Mouse (Mus musculus) brain, embryonic 14.5 days (tissue): ENCODE results near the gene Trp53rkb. TPM values are rescaled to one million over a fixed set of nuclear protein-coding genes. Genes with fewer than 3 reads are reported as not detected.

ENCODE experiments used
- DNase-seq: peaks from one replicate; pipeline ENCODE4 v3.0.0-alpha.2; 2011; ENCODE audit warnings: low read depth
- CTCF ChIP-seq: fragments of 200-500 bp; IDR thresholded peaks from 2 replicates; pipeline ENCODE4 v1.5.1; 2012; ENCODE audit warnings: inconsistent platforms, mild to moderate bottlenecking, moderate library complexity, borderline replicate concordance; ENCODE audit not compliant: insufficient read depth, insufficient read length; ENCODE audit errors: extremely low read depth
- POLR2A ChIP-seq: fragments of 200-500 bp; IDR thresholded peaks from 2 replicates; pipeline ENCODE4 v1.6.1; 2012; ENCODE audit warnings: mild to moderate bottlenecking, inconsistent platforms, borderline replicate concordance; ENCODE audit not compliant: poor library complexity, insufficient read depth, insufficient read length, severe bottlenecking; ENCODE audit errors: extremely low read depth
- polyA plus RNA-seq: library from polyadenylated mRNA; depleted of rRNA; stranded (reverse); fragments of >200 nt; gene quantifications from 2 replicates; pipeline ENCODE4 v1.2.3, GENCODE M21; 2012

The Trp53rkb gene
- polyA plus RNA-seq, 1 experiment, result 10.1 TPM

DNA sequence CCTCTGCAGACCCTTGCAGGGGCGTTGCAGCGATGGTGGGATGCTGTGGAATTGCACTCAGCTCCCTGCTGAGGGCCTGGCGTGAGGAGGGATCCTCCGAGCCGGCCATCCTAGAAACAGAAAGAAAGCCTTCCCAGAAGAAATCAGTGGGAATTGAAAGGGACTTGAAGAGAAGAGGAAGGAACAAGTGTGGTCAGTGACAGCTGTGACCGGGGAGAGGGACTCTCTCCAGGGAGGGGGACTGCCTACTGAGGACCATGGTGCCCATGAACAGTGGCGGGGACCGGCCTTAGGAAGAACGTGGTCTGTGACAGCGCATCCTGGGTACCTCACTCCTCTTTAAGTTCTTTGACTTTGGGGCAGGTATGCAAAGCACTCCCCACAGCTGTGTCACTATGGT is 18.7 kb upstream of the Trp53rkb start:
- TF ChIP-seq POLR2A, result no peak
- TF ChIP-seq CTCF, result no peak
- DNase-seq, result no peak

- no peak for DNase-seq
- TF ChIP-seq CTCF, result no peak
- TF ChIP-seq POLR2A, result no peak
These were observed 18.1 kb upstream of the Trp53rkb start for GRCm38 (mm10) chr2:166774275-166774674.

DNA sequence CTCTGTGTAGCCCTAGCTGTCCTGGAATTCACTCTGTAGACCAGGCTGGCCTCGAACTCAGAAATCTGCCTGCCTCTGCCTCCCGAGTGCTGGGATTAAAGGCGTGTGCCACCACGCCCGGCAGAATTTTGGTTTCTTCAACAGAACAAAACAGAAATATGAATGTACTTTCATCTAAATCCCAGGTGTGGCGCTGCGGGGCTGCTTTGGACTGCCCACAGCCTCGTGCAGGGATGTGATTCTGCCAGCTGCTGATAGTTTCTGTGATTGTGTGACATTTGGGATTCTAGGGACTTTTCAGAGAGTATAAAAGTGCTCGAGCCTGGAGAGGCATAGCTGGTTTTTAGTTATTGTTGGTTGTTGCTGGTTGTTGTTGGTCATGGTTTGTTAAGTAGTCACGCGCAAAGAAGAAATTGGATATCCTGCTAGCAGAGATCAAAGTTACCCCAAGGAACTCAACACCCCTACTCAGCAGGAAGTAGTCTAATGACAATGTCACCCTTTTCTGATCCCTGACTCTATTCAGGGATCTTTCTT is 16.9 kb upstream of the Trp53rkb start:
- TF ChIP-seq CTCF (no peak), POLR2A (no peak)
- no peak for DNase-seq

GRCm38 (mm10) chr2:166776272-166776671 is 16.1 kb upstream of the Trp53rkb start:
- TF ChIP-seq CTCF (peak; percentile 31; the same call in 1 of the 2 replicates), POLR2A (no peak)
- DNase-seq, result no peak

DNA sequence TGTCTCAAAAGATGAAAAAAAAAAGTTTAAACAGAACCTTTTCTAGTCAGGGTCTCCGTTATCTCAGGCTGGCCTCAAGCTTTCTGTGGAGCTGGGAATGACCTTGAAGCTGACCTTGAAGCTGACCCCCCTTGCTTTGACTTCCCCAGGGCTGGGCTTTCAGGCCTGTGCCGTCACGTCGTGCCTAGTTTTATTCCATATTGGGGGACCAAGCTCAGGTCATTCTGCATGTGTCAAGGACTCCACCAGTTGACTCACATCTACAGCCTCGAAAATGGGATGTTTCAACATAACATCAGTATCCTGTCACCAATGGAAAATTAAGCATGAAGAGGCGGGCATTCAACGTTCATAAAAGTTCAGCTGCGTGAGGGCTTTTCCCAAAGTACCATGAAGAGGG is 12.4 kb upstream of the Trp53rkb start:
- TF ChIP-seq CTCF (no peak), POLR2A (no peak)
- no peak for DNase-seq

DNA sequence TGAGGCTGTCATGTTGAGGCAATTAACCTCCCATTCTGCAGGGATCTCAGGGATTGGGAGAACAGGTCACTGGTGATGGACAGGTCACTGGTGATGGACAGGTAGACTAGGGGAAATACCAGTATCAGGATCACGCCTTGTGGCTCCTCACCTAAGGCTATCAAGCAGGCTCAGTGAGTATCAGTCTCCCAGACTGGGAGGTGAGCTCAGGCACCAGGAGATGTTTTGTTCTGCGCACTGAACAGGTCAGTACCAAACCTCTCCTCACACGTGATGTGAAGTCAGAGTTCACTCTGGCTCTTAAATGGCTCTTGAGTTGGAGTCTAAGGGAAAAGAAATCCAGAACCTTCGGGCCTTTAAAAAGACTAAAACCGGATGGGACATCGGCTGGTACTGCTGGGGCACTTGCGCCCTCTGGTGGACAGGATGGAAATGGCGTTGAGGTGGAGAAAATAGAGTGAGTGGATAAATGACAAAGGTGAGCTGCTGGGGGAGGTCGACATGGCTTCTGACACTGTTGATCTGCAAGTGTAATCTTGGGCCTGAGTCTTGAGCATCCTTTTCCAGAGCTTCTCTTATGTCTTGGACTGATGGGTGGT is 11.3 kb upstream of the Trp53rkb start:
- peak; percentile 95 for TF ChIP-seq CTCF
- no peak for TF ChIP-seq POLR2A
- peak; percentile 73 for DNase-seq

DNA sequence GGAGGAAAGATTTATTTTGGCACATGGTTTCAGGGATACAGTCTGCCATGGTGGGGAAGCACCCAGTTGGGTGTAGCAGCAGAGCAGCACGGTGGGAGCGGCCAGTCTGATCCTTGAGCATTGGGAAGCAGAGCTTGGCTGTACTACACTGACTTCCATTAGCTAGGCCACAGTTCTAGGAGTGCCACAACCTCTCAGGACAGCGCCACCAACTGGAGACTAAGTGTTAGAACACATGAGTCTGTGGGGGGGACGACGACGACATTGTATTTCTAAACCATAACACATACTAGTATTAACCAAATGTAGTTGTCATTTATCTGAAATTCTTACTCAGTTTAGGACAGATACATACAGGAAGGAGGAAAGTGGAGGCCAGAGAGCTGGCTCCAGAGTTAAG is 8.0 kb upstream of the Trp53rkb start:
- TF ChIP-seq CTCF (peak; percentile 35; the same call in 1 of the 2 replicates), POLR2A (no peak)
- no peak for DNase-seq

DNA sequence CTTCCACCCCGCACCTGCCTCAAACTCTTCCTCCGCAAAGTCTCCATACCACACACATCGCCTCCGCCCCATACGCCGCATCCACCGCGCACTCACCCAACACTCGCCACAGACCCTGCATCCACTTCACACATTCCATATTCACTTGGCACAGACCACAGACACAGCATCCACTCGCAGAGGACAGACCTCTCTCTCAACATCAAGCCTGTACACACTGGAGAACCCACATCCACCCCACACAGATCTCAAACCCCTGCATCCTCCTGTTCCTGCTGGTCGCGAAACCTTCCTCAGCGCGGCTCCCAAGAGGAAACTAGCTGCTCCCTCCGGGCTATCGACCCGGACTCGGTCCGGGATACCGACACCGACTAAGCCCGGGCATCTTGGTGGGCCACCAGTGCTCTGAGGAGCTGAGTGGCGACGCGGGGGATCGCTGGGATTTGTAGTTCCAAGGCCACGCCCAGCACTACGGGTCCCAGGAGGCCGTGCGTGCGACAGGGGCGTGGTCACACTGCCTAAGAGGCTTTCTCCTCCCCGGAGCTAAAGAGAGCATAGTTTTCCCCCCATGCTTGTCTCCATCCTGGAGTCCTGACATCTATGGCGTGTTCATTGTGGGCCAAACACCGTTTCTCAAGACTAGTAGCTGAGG is 5.9 kb upstream of the Trp53rkb start:
- TF ChIP-seq POLR2A (peak; percentile 30; the same call in 1 of the 2 replicates), CTCF (no peak)
- DNase-seq, result peak; percentile 98

- TF ChIP-seq POLR2A (no peak), CTCF (peak; percentile 27; the same call in 1 of the 2 replicates)
- DNase-seq, result peak; percentile 18
These were observed 593 bp upstream of the Trp53rkb start for GRCm38 (mm10) chr2:166791738-166792137.

GRCm38 (mm10) chr2:166793542-166794214 is 1.3 kb downstream of the Trp53rkb start:
- DNase-seq, result peak; percentile 92
- TF ChIP-seq POLR2A, result peak; percentile 52; the same call in 1 of the 2 replicates
